Mouse (Mus musculus): ENCODE measurements at regions not wholly inside any gene's neighbourhood (a gene's known extent, or its start where the extent isn't known, plus 50 kb on each side); places are given as distances from the start of the nearest gene placed in this dataset.

- DNase-seq = no peak
These were observed 52.4 kb upstream of the Zeb2 start for GRCm38 (mm10) chr2:45169429-45170070.

- DNase-seq = no peak
These were observed 51.4 kb upstream of the Zeb2 start for GRCm38 (mm10) chr2:45168606-45169005.
